In genomic region chr13:45620281-45620680, GRCm38 (mm10) we compare ENCODE assay signal across 14 mouse cellular contexts.
"Had no signal": no experiment of that assay in that cellular context is flagged by ENCODE, and none has a peak within 500 bp of the region (broad histone marks: within the 10 kb centered on the region; RNA-seq: fewer than 3 reads in every experiment).

No protein-coding gene starts in this region.

- H3K27ac ChIP-seq: limb, embryonic 15.5 days; liver, embryonic 12.5 days; midbrain, embryonic 10.5 days; neural tube, embryonic 13.5 days had no signal

- H3K9ac ChIP-seq: limb, embryonic 15.5 days; liver, embryonic 12.5 days; lung, embryonic 14.5 days; neural tube, embryonic 13.5 days had no signal

- H3K36me3 ChIP-seq: limb, embryonic 15.5 days; midbrain, embryonic 10.5 days; neural tube, embryonic 13.5 days had no signal

- H3K9me3 ChIP-seq: limb, embryonic 15.5 days; midbrain, embryonic 10.5 days; neural tube, embryonic 13.5 days had no signal

- H3K27me3 ChIP-seq: limb, embryonic 15.5 days; liver, embryonic 12.5 days; neural tube, embryonic 13.5 days had no signal

- H3K4me2 ChIP-seq: limb, embryonic 15.5 days; liver, embryonic 12.5 days; lung, embryonic 14.5 days; neural tube, embryonic 13.5 days had no signal

- ATAC-seq: liver, embryonic 12.5 days had no signal

- H3K4me3 ChIP-seq: limb, embryonic 15.5 days; liver, embryonic 12.5 days; midbrain, embryonic 10.5 days; neural tube, embryonic 13.5 days had no signal

- H3K4me1 ChIP-seq: limb, embryonic 15.5 days had no signal

- DNase-seq: kidney, adult 8-10 months; kidney, postnatal 25 days; layer of hippocampus, adult 9-11 months; layer of hippocampus, postnatal 36 days; lung, embryonic 14.5 days; lung, postnatal 10 days; lung, postnatal 4 days; right cerebral cortex, adult 18-20 months; right cerebral cortex, postnatal 25 days; thymus, postnatal 36 days had no signal
